Mouse (Mus musculus) forebrain, embryonic 11.5 days (tissue): ENCODE measurements around the gene Smad9. TPM values are rescaled to one million over a fixed set of nuclear protein-coding genes. Genes with fewer than 3 reads are reported as not detected.

ENCODE experiments used
- ATAC-seq: fragments of 200-750 bp; cut with Nextera tagmentation; replicated peaks from 2 replicates; pipeline ENCODE4 v1.8.0; 2017; ENCODE audit warnings: moderate TSS enrichment; ENCODE audit not compliant: low FRiP score
- DNase-seq: peaks from one replicate; pipeline ENCODE4 v3.0.0-alpha.2; 2017; ENCODE audit warnings: low spot score
- H3K27ac ChIP-seq: fragments of 300-500 bp; sonication (generic); 2 replicates; pipeline ENCODE4 v1.5.1; 2014; ENCODE audit warnings: low read depth, low read length
- H3K27me3 ChIP-seq: fragments of 300-500 bp; sonication (generic); 2 replicates; pipeline ENCODE4 v1.6.1; 2014; ENCODE audit warnings: mild to moderate bottlenecking, low read length, mixed read lengths; ENCODE audit not compliant: control insufficient read depth, insufficient read depth
- H3K36me3 ChIP-seq: fragments of 300-500 bp; sonication (generic); 2 replicates; pipeline ENCODE4 v1.6.1; 2014; ENCODE audit warnings: mild to moderate bottlenecking, low read length, moderate library complexity, mixed read lengths; ENCODE audit not compliant: control insufficient read depth, insufficient read depth
- H3K4me1 ChIP-seq: fragments of 300-500 bp; sonication (generic); replicated peaks from 2 replicates; pipeline ENCODE4 v1.6.1; 2014; ENCODE audit warnings: low read length, mixed read lengths; ENCODE audit not compliant: control insufficient read depth, insufficient read depth
- H3K4me2 ChIP-seq: fragments of 300-500 bp; sonication (generic); 2 replicates; pipeline ENCODE4 v1.6.1; 2014; ENCODE audit warnings: low read depth, mild to moderate bottlenecking, low read length, moderate library complexity, mixed read lengths; ENCODE audit not compliant: severe bottlenecking
- H3K4me3 ChIP-seq: fragments of 300-500 bp; sonication (generic); 2 replicates; pipeline ENCODE4 v1.5.1; 2014; ENCODE audit warnings: low read depth, low read length
- H3K9ac ChIP-seq: fragments of 300-500 bp; sonication (generic); 2 replicates; pipeline ENCODE4 v1.6.1; 2014; ENCODE audit warnings: low read length
- H3K9me3 ChIP-seq: fragments of 300-500 bp; sonication (generic); 2 replicates; pipeline ENCODE4 v1.6.1; 2016; ENCODE audit warnings: low read length, mixed read lengths; ENCODE audit not compliant: control insufficient read depth
- WGBS: fragments of 180-500 bp; shearing (Covaris S2); extraction: QIAGEN DNeasy Blood & Tissue Kit; methylation state at CpG from one replicate; pipeline ENCODE4 v1.1.7; 2014; 5-methylcytosine and 5-hydroxymethylcytosine counted together
- polyA plus RNA-seq: library from polyadenylated mRNA; unstranded; fragments of >200 nt; fragmentation: Nextera tagmentation; extraction: Ambion mirVana; gene quantifications from 2 replicates; pipeline ENCODE4 v1.2.1, GENCODE M21; 2014

Smad9 gene
- polyA plus RNA-seq, 1 experiment from 2014 or later = 0.32 TPM

- 96% methylated on average over 11 of the region's 11 CpGs for WGBS
- ATAC-seq = no peak
- Histone ChIP-seq H3K36me3 (peaks cover 16% of the 10 kb centered on the region; the same call in 1 of the 2 replicates), H3K27me3 (no peaks in the 10 kb centered on the region), H3K4me2 (no peak overlapping the region), H3K4me1 (no peaks in the 10 kb centered on the region), H3K9ac (no peak overlapping the region), H3K9me3 (no peaks in the 10 kb centered on the region), H3K27ac (no peak overlapping the region), H3K4me3 (no peak overlapping the region)
- no peak for DNase-seq
Measured at GRCm38 (mm10) chr3:54741965-54742364, 13.4 kb upstream of the Smad9 start.

- Histone ChIP-seq H3K36me3 (peaks cover 16% of the 10 kb centered on the region; the same call in 1 of the 2 replicates), H3K9ac (no peak overlapping the region), H3K4me3 (no peak overlapping the region), H3K27me3 (no peaks in the 10 kb centered on the region), H3K27ac (no peak overlapping the region), H3K4me2 (no peak overlapping the region), H3K4me1 (no peaks in the 10 kb centered on the region), H3K9me3 (no peaks in the 10 kb centered on the region)
- ATAC-seq (no peak; the same call in 1 of the 2 replicates), DNase-seq (no peak)
- 62% methylated on average over 5 of the region's 5 CpGs for WGBS
Measured at GRCm38 (mm10) chr3:54745799-54746198, 9.6 kb upstream of the Smad9 start.

GRCm38 (mm10) chr3:54753411-54753810, 2.0 kb upstream of the Smad9 start:
- DNase-seq (no peak), ATAC-seq (no peak)
- Histone ChIP-seq H3K27ac (no peak overlapping the region), H3K9ac (no peak overlapping the region), H3K36me3 (no peaks in the 10 kb centered on the region; the same call in 1 of the 2 replicates), H3K4me1 (peaks cover 5% of the 10 kb centered on the region; the same call in 1 of the 2 replicates), H3K9me3 (no peaks in the 10 kb centered on the region), H3K4me3 (no peak overlapping the region), H3K4me2 (no peak overlapping the region), H3K27me3 (peaks cover 18% of the 10 kb centered on the region)
- 80% methylated on average over 4 of the region's 4 CpGs for WGBS

GRCm38 (mm10) chr3:54756058-54756457, 676 bp downstream of the Smad9 start:
- Histone ChIP-seq H3K4me3 (peak overlapping the region; percentile 57), H3K4me2 (peak overlapping the region; percentile 100), H3K4me1 (peaks cover 5% of the 10 kb centered on the region; the same call in 1 of the 2 replicates), H3K27ac (no peak overlapping the region), H3K9ac (peak overlapping the region; percentile 58), H3K27me3 (peaks cover 18% of the 10 kb centered on the region), H3K36me3 (no peaks in the 10 kb centered on the region; the same call in 1 of the 2 replicates), H3K9me3 (no peaks in the 10 kb centered on the region)
- ATAC-seq (peak; percentile 20; the same call in 1 of the 2 replicates), DNase-seq (peak; percentile 49)
- 2% methylated on average over 11 of the region's 11 CpGs for WGBS

GRCm38 (mm10) chr3:54757446-54757845, 2.1 kb downstream of the Smad9 start:
- WGBS = 90% methylated on average over 8 of the region's 8 CpGs
- Histone ChIP-seq H3K4me2 (no peak overlapping the region), H3K4me1 (peaks cover 5% of the 10 kb centered on the region; the same call in 1 of the 2 replicates), H3K27me3 (peaks cover 18% of the 10 kb centered on the region), H3K36me3 (no peaks in the 10 kb centered on the region; the same call in 1 of the 2 replicates), H3K4me3 (no peak overlapping the region), H3K9me3 (no peaks in the 10 kb centered on the region), H3K9ac (no peak overlapping the region), H3K27ac (no peak overlapping the region)
- DNase-seq = no peak
- no peak for ATAC-seq

GRCm38 (mm10) chr3:54759211-54759610, 3.8 kb downstream of the Smad9 start:
- H3K4me3 ChIP-seq = no peak overlapping the region
- H3K4me1 ChIP-seq = peaks cover 5% of the 10 kb centered on the region; the same call in 1 of the 2 replicates
- no peak overlapping the region for H3K27ac ChIP-seq
- no peak for DNase-seq
- ATAC-seq = no peak
- no peaks in the 10 kb centered on the region for H3K9me3 ChIP-seq
- WGBS = 82% methylated on average over 9 of the region's 9 CpGs
- no peaks in the 10 kb centered on the region for H3K36me3 ChIP-seq
- H3K4me2 ChIP-seq = no peak overlapping the region
- H3K27me3 ChIP-seq = peaks cover 18% of the 10 kb centered on the region
- no peak overlapping the region for H3K9ac ChIP-seq

- ATAC-seq (no peak), DNase-seq (peak; percentile 36)
- Histone ChIP-seq H3K27me3 (peaks cover 10% of the 10 kb centered on the region), H3K27ac (no peak overlapping the region), H3K9me3 (no peaks in the 10 kb centered on the region), H3K4me2 (no peak overlapping the region), H3K4me3 (no peak overlapping the region), H3K9ac (no peak overlapping the region), H3K4me1 (peaks cover 2% of the 10 kb centered on the region; the same call in 1 of the 2 replicates), H3K36me3 (no peaks in the 10 kb centered on the region)
- 74% methylated on average over 15 of the region's 15 CpGs for WGBS
Measured at GRCm38 (mm10) chr3:54760321-54761115, 5.1 kb downstream of the Smad9 start.

- Histone ChIP-seq H3K27ac (no peak overlapping the region), H3K27me3 (0 out of 2 replicates have a peak, but pooled peaks cover 2% of the 10 kb centered on the region), H3K4me1 (no peaks in the 10 kb centered on the region; the same call in 1 of the 2 replicates), H3K4me2 (no peak overlapping the region), H3K4me3 (no peak overlapping the region), H3K9me3 (no peaks in the 10 kb centered on the region), H3K36me3 (no peaks in the 10 kb centered on the region), H3K9ac (no peak overlapping the region)
- 94% methylated on average over 1 of the region's 1 CpGs for WGBS
- DNase-seq (peak; percentile 7), ATAC-seq (no peak)
Measured at GRCm38 (mm10) chr3:54761258-54761657, 5.9 kb downstream of the Smad9 start.
